Mouse (Mus musculus): ENCODE results near the gene Rtn3. TPM values are rescaled to one million over a fixed set of nuclear protein-coding genes. Genes with fewer than 3 reads are reported as not detected.
"Not testable (repeated sequence)": the region's sequence is repeated elsewhere in the genome, so short reads cannot be mapped to it uniquely, and the experiment has no call there.

Gene Rtn3
- polyA plus RNA-seq, 1 experiment, result 197 TPM

GRCm38 (mm10) chr19:7415916-7416833 is 66.9 kb downstream of the Rtn3 start:
- TF ChIP-seq CTCF (IDR thresholded peaks at IDR 0.05; ENCODE audit: borderline replicate concordance, control insufficient read depth, extremely low read depth, insufficient read depth, low read length, poor library complexity), result no peak
- TF ChIP-seq POLR2A (IDR thresholded peaks at IDR 0.05; ENCODE audit: control insufficient read depth, extremely low read depth, insufficient read depth, low read length, poor library complexity), result no peak
- Histone ChIP-seq H3K4me3 (ENCODE audit: control insufficient read depth, insufficient read depth, low read length) (peak overlapping the region; percentile 93), H3K36me3 (ENCODE audit: control insufficient read depth, insufficient read depth, low read length) (no peaks in the 10 kb centered on the region), H3K27me3 (ENCODE audit: control insufficient read depth, insufficient read depth, low read length) (peaks cover 3% of the 10 kb centered on the region; the same call in 1 of the 2 replicates), H3K27ac (ENCODE audit: control insufficient read depth, insufficient read depth, low read length) (no peak overlapping the region), H3K4me1 (replicated peaks; ENCODE audit: control insufficient read depth, insufficient read depth, low read length) (peaks cover 26% of the 10 kb centered on the region)
- WGBS, result 61% methylated on average over 22 of the region's 22 CpGs
- no peak for DNase-seq

- DNase-seq, result no peak
- WGBS, result 92% methylated on average over 2 of the region's 2 CpGs
- TF ChIP-seq CTCF (IDR thresholded peaks at IDR 0.05; ENCODE audit: borderline replicate concordance, control insufficient read depth, extremely low read depth, insufficient read depth, low read length, poor library complexity) (no peak), POLR2A (IDR thresholded peaks at IDR 0.05; ENCODE audit: control insufficient read depth, extremely low read depth, insufficient read depth, low read length, poor library complexity) (no peak)
- Histone ChIP-seq H3K36me3 (ENCODE audit: control insufficient read depth, insufficient read depth, low read length) (no peaks in the 10 kb centered on the region), H3K4me3 (ENCODE audit: control insufficient read depth, insufficient read depth, low read length) (no peak overlapping the region), H3K27me3 (ENCODE audit: control insufficient read depth, insufficient read depth, low read length) (peaks cover 3% of the 10 kb centered on the region; the same call in 1 of the 2 replicates), H3K27ac (ENCODE audit: control insufficient read depth, insufficient read depth, low read length) (no peak overlapping the region), H3K4me1 (replicated peaks; ENCODE audit: control insufficient read depth, insufficient read depth, low read length) (peaks cover 6% of the 10 kb centered on the region)
These were observed 70.7 kb downstream of the Rtn3 start for GRCm38 (mm10) chr19:7412361-7412760.

GRCm38 (mm10) chr19:7404623-7405229 is 78.4 kb downstream of the Rtn3 start:
- 70% methylated on average over 9 of the region's 9 CpGs for WGBS
- H3K4me1 ChIP-seq (replicated peaks; ENCODE audit: control insufficient read depth, insufficient read depth, low read length), result no peaks in the 10 kb centered on the region
- no peaks in the 10 kb centered on the region for H3K36me3 ChIP-seq (ENCODE audit: control insufficient read depth, insufficient read depth, low read length)
- DNase-seq, result no peak
- TF ChIP-seq CTCF (IDR thresholded peaks at IDR 0.05; ENCODE audit: borderline replicate concordance, control insufficient read depth, extremely low read depth, insufficient read depth, low read length, poor library complexity), result no peak
- no peak for TF ChIP-seq POLR2A (IDR thresholded peaks at IDR 0.05; ENCODE audit: control insufficient read depth, extremely low read depth, insufficient read depth, low read length, poor library complexity)
- no peak overlapping the region for H3K4me3 ChIP-seq (ENCODE audit: control insufficient read depth, insufficient read depth, low read length)
- H3K27ac ChIP-seq (ENCODE audit: control insufficient read depth, insufficient read depth, low read length), result no peak overlapping the region
- no peaks in the 10 kb centered on the region for H3K27me3 ChIP-seq (ENCODE audit: control insufficient read depth, insufficient read depth, low read length)

- no peak for TF ChIP-seq CTCF (IDR thresholded peaks at IDR 0.05; ENCODE audit: borderline replicate concordance, control insufficient read depth, extremely low read depth, insufficient read depth, low read length, poor library complexity)
- TF ChIP-seq POLR2A (IDR thresholded peaks at IDR 0.05; ENCODE audit: control insufficient read depth, extremely low read depth, insufficient read depth, low read length, poor library complexity), result no peak
- no peak overlapping the region for H3K4me3 ChIP-seq (ENCODE audit: control insufficient read depth, insufficient read depth, low read length)
- 64% methylated on average over 11 of the region's 11 CpGs for WGBS
- peaks cover 10% of the 10 kb centered on the region; the same call in 1 of the 2 replicates for H3K4me1 ChIP-seq (replicated peaks; ENCODE audit: control insufficient read depth, insufficient read depth, low read length)
- no peaks in the 10 kb centered on the region for H3K36me3 ChIP-seq (ENCODE audit: control insufficient read depth, insufficient read depth, low read length)
- no peaks in the 10 kb centered on the region for H3K27me3 ChIP-seq (ENCODE audit: control insufficient read depth, insufficient read depth, low read length)
- no peak overlapping the region for H3K27ac ChIP-seq (ENCODE audit: control insufficient read depth, insufficient read depth, low read length)
- no peak for DNase-seq
These were observed 82.4 kb downstream of the Rtn3 start for GRCm38 (mm10) chr19:7400635-7401034.

- not testable (repeated sequence) for DNase-seq; H3K36me3 ChIP-seq (ENCODE audit: control insufficient read depth, insufficient read depth, low read length); H3K27ac ChIP-seq (ENCODE audit: control insufficient read depth, insufficient read depth, low read length); H3K4me3 ChIP-seq (ENCODE audit: control insufficient read depth, insufficient read depth, low read length); H3K4me1 ChIP-seq (replicated peaks; ENCODE audit: control insufficient read depth, insufficient read depth, low read length); H3K27me3 ChIP-seq (ENCODE audit: control insufficient read depth, insufficient read depth, low read length)
- 47% methylated on average over 24 of the region's 24 CpGs for WGBS
These were observed 84.2 kb downstream of the Rtn3 start for GRCm38 (mm10) chr19:7398898-7399297.

GRCm38 (mm10) chr19:7396867-7397826 is 85.9 kb downstream of the Rtn3 start:
- peak; percentile 40 for DNase-seq

More at GRCm38 (mm10) chr19:7396867-7397826, 85.9 kb downstream of the Rtn3 start:
- not testable (repeated sequence) for H3K4me1 ChIP-seq (replicated peaks; ENCODE audit: control insufficient read depth, insufficient read depth, low read length); H3K27me3 ChIP-seq (ENCODE audit: control insufficient read depth, insufficient read depth, low read length); H3K36me3 ChIP-seq (ENCODE audit: control insufficient read depth, insufficient read depth, low read length); H3K27ac ChIP-seq (ENCODE audit: control insufficient read depth, insufficient read depth, low read length); H3K4me3 ChIP-seq (ENCODE audit: control insufficient read depth, insufficient read depth, low read length)
- 76% methylated on average over 9 of the region's 10 CpGs for WGBS
